Mouse (Mus musculus) R1 (cell line): ENCODE results near the gene Trim14.

ENCODE experiments used
- DNase-seq: peaks from one replicate; pipeline ENCODE4 v3.0.0-alpha.2; 2018; ENCODE audit warnings: low read depth, low spot score

The Trim14 gene

GRCm38 (mm10) chr4:46485696-46486417, 50.1 kb downstream of the Trim14 start:
- DNase-seq, result peak; percentile 81

- no peak for DNase-seq
Measured at GRCm38 (mm10) chr4:46479081-46479480, 56.9 kb downstream of the Trim14 start.

GRCm38 (mm10) chr4:46475101-46475500, 60.8 kb downstream of the Trim14 start:
- DNase-seq, result peak; percentile 86

- no peak for DNase-seq
Measured at GRCm38 (mm10) chr4:46465740-46466139, 70.2 kb downstream of the Trim14 start.

GRCm38 (mm10) chr4:46463130-46463830, 72.7 kb downstream of the Trim14 start:
- DNase-seq, result peak; percentile 74

- no peak for DNase-seq
Measured at GRCm38 (mm10) chr4:46458411-46458810, 77.5 kb downstream of the Trim14 start.

GRCm38 (mm10) chr4:46457186-46457585, 78.8 kb downstream of the Trim14 start:
- no peak for DNase-seq

- no peak for DNase-seq
Measured at GRCm38 (mm10) chr4:46456762-46457161, 79.2 kb downstream of the Trim14 start.

- DNase-seq, result no peak
Measured at GRCm38 (mm10) chr4:46454097-46454864, 81.7 kb downstream of the Trim14 start.

- DNase-seq, result no peak
Measured at GRCm38 (mm10) chr4:46452855-46453719, 82.9 kb downstream of the Trim14 start.

- DNase-seq, result peak; percentile 91
Measured at GRCm38 (mm10) chr4:46452481-46452850, 83.5 kb downstream of the Trim14 start.

- peak; percentile 55 for DNase-seq
Measured at GRCm38 (mm10) chr4:46451758-46452480, 84.0 kb downstream of the Trim14 start.

- peak; percentile 35 for DNase-seq
Measured at GRCm38 (mm10) chr4:46451240-46451757, 84.6 kb downstream of the Trim14 start.

GRCm38 (mm10) chr4:46450519-46451131, 85.3 kb downstream of the Trim14 start, which contains the start of gene Anp32b:
TSS of gene Anp32b (plus strand) at chr4:46450902.
- DNase-seq, result peak; percentile 90

GRCm38 (mm10) chr4:46450020-46450518, 85.9 kb downstream of the Trim14 start:
- no peak for DNase-seq

GRCm38 (mm10) chr4:46448886-46449285, 87.1 kb downstream of the Trim14 start:
- no peak for DNase-seq

GRCm38 (mm10) chr4:46447461-46447860, 88.5 kb downstream of the Trim14 start:
- DNase-seq, result no peak

GRCm38 (mm10) chr4:46445237-46445945, 90.5 kb downstream of the Trim14 start:
- DNase-seq, result peak; percentile 32
